Mouse (Mus musculus): Measurements from ENCODE around the gene Nxpe3.

Nxpe3 gene

DNA sequence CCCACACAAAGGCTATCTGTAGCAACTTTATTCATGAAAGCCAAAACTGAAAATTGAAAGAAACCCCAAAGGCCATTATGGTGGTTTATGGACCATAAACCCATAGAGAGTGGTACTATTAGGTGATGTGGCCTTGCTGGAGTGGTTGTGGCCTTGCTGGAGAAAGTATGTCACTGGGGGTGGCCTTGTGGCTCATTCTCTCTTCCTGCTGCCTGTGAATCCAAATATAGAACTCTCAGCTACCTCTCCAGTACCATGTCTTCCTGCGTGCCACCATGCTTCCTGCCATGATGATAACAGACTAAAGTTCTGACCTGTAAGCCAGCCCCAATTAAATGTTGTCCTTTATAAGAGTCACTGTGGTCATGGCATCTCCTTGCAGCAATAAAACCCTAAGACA lies 90.3 kb downstream of the Nxpe3 start:
- no peak for DNase-seq

DNA sequence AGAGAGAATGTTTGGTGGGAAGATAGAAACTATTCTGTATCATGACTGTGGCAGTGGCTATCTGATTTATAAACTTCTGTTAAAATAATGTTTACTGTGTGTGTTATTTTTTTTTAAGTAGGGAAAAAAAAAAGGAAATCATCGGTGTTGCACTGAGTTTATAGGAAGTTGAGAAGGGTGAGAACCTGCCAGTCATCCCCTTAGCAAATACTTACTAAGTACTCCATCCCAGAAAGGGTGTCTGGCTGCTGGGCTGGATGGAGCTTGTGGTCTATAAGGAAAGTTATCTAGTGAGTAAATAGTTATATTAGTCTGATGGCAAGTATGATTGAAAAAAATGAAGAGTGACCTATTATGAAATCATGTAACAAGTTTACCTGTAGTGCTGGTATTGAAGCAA lies 93.5 kb downstream of the Nxpe3 start:
- DNase-seq, result no peak

DNA sequence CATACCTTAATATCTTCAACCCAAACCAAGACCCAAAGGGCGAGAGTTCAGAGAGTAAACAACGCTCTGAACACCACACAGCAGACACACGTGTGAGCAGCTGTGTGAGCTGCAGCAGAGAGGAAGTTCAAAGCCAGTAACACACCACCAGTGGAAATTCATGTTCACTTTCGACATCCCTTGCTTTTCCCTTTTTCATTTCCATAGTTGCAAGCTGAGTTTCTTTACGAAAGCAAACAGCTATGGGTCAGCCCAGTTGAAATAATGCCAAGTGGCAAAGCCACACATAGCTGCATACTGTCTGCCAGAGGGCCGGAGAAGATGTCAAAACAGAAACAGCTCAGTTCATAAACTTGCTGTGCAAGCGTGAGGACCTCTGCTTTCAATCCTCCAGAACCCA lies 96.2 kb downstream of the Nxpe3 start:
- no peak for DNase-seq

DNA sequence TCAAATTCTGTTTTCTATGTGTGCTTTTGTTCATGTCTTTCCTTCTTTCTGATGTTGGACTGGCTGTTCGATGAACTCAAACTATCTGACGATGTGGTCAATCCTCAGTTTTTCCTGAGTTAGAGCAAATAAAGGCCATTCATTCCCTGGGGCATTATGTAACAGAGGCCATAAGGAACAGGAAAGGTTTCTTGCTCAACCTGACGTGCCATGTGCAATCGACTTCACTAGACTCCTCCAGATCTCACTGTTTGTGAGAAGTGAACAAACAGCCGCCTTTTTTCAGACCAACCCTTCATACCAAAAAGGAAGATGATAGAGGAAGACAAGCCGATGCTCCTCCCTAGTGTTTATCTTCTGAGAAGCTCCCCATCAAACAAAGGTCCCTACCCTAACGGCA lies 104.8 kb downstream of the Nxpe3 start:
- DNase-seq, result no peak
